Mouse (Mus musculus) testis, adult 2 months (tissue): ENCODE measurements around the gene Casq1. TPM values are rescaled to one million over a fixed set of nuclear protein-coding genes. Genes with fewer than 3 reads are reported as not detected.
A peak's percentile ranks its signal among the peaks of the same experiment; 100 is the strongest.
"Not testable (repeated sequence)": the region's sequence is repeated elsewhere in the genome, so short reads cannot be mapped to it uniquely, and the experiment has no call there.

ENCODE experiments used
- H3K27ac ChIP-seq: fragments of 200-500 bp; 2 replicates; pipeline ENCODE4 v1.5.1; 2012; ENCODE audit warnings: low read depth, low read length; ENCODE audit not compliant: control insufficient read depth, insufficient read depth
- H3K27me3 ChIP-seq: fragments of 200-500 bp; 2 replicates; pipeline ENCODE4 v1.6.1; 2012; ENCODE audit warnings: mild to moderate bottlenecking, low read length, moderate library complexity; ENCODE audit not compliant: control insufficient read depth, insufficient read depth
- H3K36me3 ChIP-seq: fragments of 200-500 bp; 2 replicates; pipeline ENCODE4 v1.6.1; 2012; ENCODE audit warnings: mild to moderate bottlenecking, low read length; ENCODE audit not compliant: control insufficient read depth, insufficient read depth
- H3K4me1 ChIP-seq: fragments of 200-500 bp; 2 replicates; pipeline ENCODE4 v1.6.1; 2012; ENCODE audit warnings: low read length; ENCODE audit not compliant: control insufficient read depth, insufficient read depth
- H3K4me3 ChIP-seq: fragments of 200-500 bp; 2 replicates; pipeline ENCODE4 v1.5.1; 2012; ENCODE audit warnings: low read depth, mild to moderate bottlenecking, low read length, moderate library complexity, mixed read lengths; ENCODE audit not compliant: control insufficient read depth
- CTCF ChIP-seq: fragments of 200-500 bp; IDR thresholded peaks from 2 replicates; pipeline ENCODE4 v1.5.1; 2012; ENCODE audit warnings: low read depth, mild to moderate bottlenecking, inconsistent platforms, low read length, moderate library complexity; ENCODE audit not compliant: control insufficient read depth, insufficient read depth, insufficient replicate concordance
- POLR2A ChIP-seq: fragments of 200-500 bp; IDR thresholded peaks from 2 replicates; pipeline ENCODE4 v1.6.1; 2012; ENCODE audit warnings: low read depth, mild to moderate bottlenecking, inconsistent platforms, low read length, moderate library complexity; ENCODE audit not compliant: control insufficient read depth
- polyA plus RNA-seq: library from polyadenylated mRNA; depleted of rRNA; stranded (reverse); fragments of >200 nt; gene quantifications from 2 replicates; pipeline ENCODE4 v1.2.3, GENCODE M21; 2012; rRNA removed

Gene Casq1
- polyA plus RNA-seq = 15.0 and 15.8 TPM in 2 replicates

DNA sequence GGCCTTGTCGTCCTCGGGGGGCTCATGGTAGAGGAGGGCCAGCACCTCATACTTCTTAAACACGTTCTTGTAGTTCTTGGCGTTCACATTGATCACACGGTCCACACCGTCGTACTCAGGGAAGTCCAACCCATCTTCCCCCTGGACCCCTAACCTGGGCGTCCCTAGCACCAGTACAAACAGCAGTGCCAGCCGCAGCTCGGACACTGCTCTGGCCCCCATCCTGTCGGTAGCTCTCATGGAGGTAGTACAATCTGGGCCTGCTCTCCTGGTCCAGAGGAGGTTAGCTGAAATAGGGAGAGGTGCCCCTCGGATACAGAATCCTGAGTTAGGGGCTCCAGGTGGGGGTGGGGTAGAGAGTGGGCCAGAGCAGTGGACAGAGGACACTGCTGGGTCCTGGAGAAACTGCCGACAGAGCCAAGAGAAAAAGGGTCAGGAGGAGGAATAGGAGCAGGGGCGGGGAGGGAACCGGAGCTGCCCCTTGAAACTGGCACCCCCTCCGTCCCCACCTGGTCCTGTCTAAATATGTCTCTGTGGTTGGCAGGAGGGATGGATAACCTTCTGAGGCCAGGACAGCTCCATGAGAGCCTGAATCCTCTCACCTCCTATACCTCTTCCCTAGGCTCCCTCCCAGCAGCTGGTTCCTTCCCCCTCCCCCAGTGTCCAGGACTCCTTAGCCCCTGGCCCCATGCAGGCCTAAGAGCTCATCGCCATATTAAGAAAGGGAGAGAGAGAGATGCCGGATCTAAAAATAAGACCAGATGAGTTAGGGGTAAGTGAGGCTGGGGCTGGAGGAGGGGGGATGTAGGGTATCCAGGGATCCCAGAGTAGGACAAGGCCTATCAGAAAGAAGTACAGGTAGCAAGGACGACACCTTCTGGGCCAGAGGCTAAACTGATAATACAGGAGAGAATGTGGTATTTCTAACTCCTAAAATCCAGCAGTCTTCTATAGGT, at the start of gene Casq1:
Gene Casq1 (minus strand): TSS at position 418 of the 956 bp plus-strand sequence.
- TF ChIP-seq CTCF = no peak
- TF ChIP-seq POLR2A = no peak
- Histone ChIP-seq H3K27ac (no peak within 1 kb of the TSS), H3K4me1 (peaks cover 6% of the 10 kb centered on the region)

DNA sequence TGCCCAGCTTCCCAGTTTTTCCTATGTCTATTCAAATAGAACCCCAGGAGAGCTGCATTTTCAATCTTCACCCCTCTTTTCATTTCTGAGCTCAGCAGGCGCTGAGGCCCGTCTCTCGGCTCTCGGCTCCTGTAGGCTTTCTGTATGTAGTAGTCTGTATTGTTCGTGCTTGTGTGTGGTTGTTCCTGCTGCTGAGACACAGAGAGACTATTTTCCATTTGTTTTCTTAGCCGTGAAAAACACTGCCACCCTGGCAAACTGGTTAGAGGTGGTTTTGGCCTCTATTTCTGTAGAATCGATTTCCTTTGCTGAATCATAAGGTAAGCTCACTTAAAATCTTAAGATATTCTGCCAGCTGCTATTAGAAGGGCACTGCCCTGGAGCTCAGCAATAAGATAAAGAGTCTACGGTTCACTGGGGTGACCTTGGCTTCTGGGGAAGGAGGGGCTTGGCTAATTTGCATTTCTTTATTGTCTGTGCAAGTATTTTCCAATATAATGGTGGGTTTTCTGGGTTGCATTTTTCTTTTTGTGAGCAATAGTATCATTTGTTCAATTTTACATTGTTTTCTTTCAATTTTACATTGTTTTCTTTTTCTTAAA, 41.9 kb upstream of the Casq1 start, which contains the start of gene Igsf8:
Gene Igsf8 (plus strand): TSS at position 165 of the 602 bp plus-strand sequence.
- no peak within 1 kb of the TSS for H3K27ac ChIP-seq
- no peaks in the 10 kb centered on the region for H3K36me3 ChIP-seq
- no peak within 1 kb of the TSS for H3K4me3 ChIP-seq
- TF ChIP-seq CTCF (no peak), POLR2A (no peak)
- H3K4me1 ChIP-seq = no peaks in the 10 kb centered on the region
- H3K27me3 ChIP-seq = no peaks in the 10 kb centered on the region

More for the DNA sequence above, at the start of gene Casq1:
- Histone ChIP-seq H3K36me3 (no peaks in the 10 kb centered on the region), H3K4me3 (no peak within 1 kb of the TSS), H3K27me3 (no peaks in the 10 kb centered on the region)

DNA sequence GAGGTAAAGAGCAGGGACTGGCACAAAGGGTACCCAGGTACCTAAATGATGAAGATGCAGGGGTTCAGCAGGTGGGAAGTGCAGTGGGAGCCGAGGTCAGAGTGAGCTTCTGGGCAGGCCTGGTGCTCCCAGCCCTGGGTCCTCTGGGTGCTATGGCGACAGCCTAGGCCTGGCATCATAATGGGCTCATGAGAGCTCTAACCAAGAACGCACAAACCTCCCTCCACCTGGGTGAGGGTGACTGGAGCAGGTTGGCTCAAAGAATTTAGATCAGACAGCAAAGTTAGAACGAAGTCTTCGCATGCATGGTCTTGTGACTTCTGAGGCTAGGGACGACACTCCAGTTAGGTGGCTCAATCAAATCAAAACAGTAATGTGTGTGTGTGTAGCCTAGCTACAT, 38.6 kb upstream of the Casq1 start, which contains the start of gene Atp1a4:
Gene Atp1a4 (minus strand): TSS at position 101 of the 400 bp plus-strand sequence.
- Histone ChIP-seq H3K4me1 (no peaks in the 10 kb centered on the region), H3K36me3 (no peaks in the 10 kb centered on the region), H3K27ac (peak within 1 kb of the TSS; percentile 61), H3K27me3 (no peaks in the 10 kb centered on the region), H3K4me3 (peak within 1 kb of the TSS; percentile 91)
- TF ChIP-seq POLR2A (peak; percentile 86; the same call in 1 of the 2 replicates), CTCF (no peak)

DNA sequence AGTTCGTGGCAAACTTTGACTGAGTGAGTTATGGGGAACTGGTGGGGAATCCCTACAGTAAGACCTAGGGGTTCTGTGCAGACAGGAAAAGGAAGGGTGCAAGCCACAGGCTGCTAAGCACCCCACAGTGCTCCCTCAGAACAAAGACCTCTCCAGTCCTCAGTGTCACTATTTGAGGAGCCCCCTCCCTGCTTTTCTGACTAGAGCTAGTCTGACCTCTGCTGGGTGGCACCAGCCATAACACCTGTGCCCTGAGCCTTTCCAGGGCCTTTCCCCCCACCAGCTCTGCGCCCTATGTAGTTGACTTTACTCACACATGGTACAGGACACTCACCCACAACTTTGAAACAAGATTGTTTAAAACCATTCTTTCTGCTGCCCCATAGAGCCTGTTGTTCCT, 28.0 kb upstream of the Casq1 start:
- Histone ChIP-seq H3K27ac (no peak overlapping the region), H3K4me1 (peaks cover 4% of the 10 kb centered on the region), H3K36me3 (no peaks in the 10 kb centered on the region), H3K27me3 (no peaks in the 10 kb centered on the region), H3K4me3 (no peak overlapping the region)
- TF ChIP-seq CTCF (peak; percentile 29; the same call in 1 of the 2 replicates), POLR2A (no peak)

DNA sequence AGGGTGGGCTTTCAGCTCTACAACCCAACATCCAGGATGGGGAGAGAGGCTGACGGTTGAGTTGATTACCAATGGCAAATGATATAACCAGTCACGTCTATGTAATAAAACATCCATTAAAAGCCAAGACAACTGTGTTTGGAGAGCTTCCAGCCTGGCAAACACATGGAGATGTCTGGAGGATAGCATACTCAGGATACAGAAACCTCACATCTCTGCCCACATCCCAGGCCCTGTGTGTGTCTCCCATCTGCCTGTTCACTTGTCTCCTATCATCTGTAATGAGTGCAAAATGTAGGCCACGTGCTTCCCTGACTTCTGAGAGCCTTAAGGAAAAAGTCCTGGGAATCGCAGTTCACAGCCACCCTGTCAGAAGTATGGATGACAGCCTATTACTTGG, 27.5 kb upstream of the Casq1 start:
- peaks cover 4% of the 10 kb centered on the region for H3K4me1 ChIP-seq
- H3K27me3 ChIP-seq = no peaks in the 10 kb centered on the region
- H3K36me3 ChIP-seq = no peaks in the 10 kb centered on the region
- no peak for TF ChIP-seq CTCF
- TF ChIP-seq POLR2A = no peak
- no peak overlapping the region for H3K27ac ChIP-seq
- H3K4me3 ChIP-seq = no peak overlapping the region

DNA sequence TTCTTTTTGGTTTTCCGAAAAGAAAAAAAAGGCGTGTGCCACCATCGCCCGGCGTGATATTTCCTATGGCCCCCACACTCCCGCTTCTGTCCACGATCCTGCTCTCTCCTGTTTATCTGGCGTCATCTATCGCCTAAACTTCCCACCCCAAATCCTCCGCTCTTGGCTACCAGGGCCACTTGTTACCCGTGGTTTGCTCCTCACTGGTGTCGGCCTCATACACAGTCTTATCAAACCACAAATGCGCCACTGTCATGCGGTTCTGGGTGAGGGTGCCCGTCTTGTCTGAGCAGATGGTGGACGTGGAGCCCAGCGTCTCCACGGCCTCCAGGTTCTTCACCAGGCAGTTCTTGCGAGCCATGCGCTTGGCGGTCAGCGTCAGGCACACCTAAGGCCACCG, 25.0 kb upstream of the Casq1 start:
- not testable (repeated sequence) for H3K27ac ChIP-seq, H3K27me3 ChIP-seq, H3K36me3 ChIP-seq, H3K4me1 ChIP-seq, H3K4me3 ChIP-seq

DNA sequence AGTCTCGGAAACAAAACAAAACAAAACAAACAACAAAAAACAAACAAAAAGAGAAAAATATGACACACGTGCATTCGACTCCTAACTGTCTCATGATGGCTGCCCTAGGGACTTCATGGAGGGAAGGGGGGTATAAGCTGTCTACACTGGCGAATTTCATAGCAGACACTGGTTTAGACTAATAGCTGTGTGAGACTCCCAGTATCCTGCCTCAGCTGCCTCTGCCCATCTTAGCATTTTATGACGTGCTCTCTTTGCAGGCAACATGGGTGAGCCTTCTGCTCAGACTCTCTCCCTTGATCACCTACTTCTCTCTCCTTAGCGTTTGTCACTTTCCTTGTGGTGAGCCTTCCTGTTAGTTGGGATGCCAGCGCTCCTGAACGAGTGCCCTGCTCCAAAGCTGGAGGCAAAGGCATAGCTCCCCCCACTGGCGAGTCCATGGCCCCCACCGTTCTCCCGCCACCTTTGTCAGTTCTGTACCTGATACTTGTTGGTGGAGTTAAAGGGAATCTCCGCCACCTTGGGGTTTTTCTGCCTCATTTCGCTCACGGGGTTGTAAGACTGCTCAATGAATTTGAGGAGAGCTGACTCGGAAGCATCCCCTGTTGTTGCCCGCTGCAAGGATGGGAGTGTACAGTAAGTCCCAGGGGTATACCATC, 24.0 kb upstream of the Casq1 start:
- Histone ChIP-seq H3K4me1 (peaks cover 4% of the 10 kb centered on the region), H3K27ac (no peak overlapping the region), H3K27me3 (no peaks in the 10 kb centered on the region), H3K36me3 (no peaks in the 10 kb centered on the region), H3K4me3 (no peak overlapping the region)
- TF ChIP-seq POLR2A = no peak
- TF ChIP-seq CTCF = no peak
